Mouse (Mus musculus) MEL (cell line): ENCODE measurements around the gene Olfr1442. TPM values are rescaled to one million over a fixed set of nuclear protein-coding genes. Genes with fewer than 3 reads are reported as not detected.

Source experiments
- DNase-seq: peaks from one replicate; pipeline ENCODE4 v3.0.0; 2011; ENCODE audit warnings: low read depth, low spot score
- H3K27ac ChIP-seq: 2 replicates; pipeline ENCODE4 v1.5.1; 2012; ENCODE audit warnings: low read depth, mild to moderate bottlenecking, control low read depth, low read length, moderate library complexity; ENCODE audit not compliant: control insufficient read depth
- H3K27me3 ChIP-seq, 2 experiments: fragments of 150-350 bp in 1 of 2; sonication (generic) in 1 of 2; 2 replicates each; pipeline ENCODE4 v1.6.1; 2012; ENCODE audit warnings: low read length in 2 of 2, mild to moderate bottlenecking in 2 of 2, improper control_type of control experiment in 1 of 2, moderate library complexity in 1 of 2; ENCODE audit not compliant: insufficient read depth in 2 of 2, control insufficient read depth in 1 of 2
- H3K36me3 ChIP-seq, 2 experiments: 2 replicates each; pipeline ENCODE4 v1.6.1; 2012 to 2014; ENCODE audit warnings: low read length in 2 of 2, improper control_type of control experiment in 1 of 2, inconsistent platforms in 1 of 2, mild to moderate bottlenecking in 1 of 2; ENCODE audit not compliant: insufficient read depth in 2 of 2, control insufficient read depth in 1 of 2
- H3K4me1 ChIP-seq, 2 experiments: fragments of 150-350 bp in 1 of 2; sonication (generic) in 1 of 2; 2 replicates each; pipeline ENCODE4 v1.6.1; 2012; ENCODE audit warnings: low read length in 2 of 2, improper control_type of control experiment in 1 of 2, mild to moderate bottlenecking in 1 of 2; ENCODE audit not compliant: insufficient read depth in 2 of 2, control insufficient read depth in 1 of 2
- H3K4me3 ChIP-seq, 2 experiments: fragments of 150-350 bp in 1 of 2; sonication (generic) in 1 of 2; 2 replicates each; pipeline ENCODE4 v1.5.1; 2012; ENCODE audit warnings: low read depth in 2 of 2, low read length in 2 of 2, mild to moderate bottlenecking in 2 of 2, moderate library complexity in 2 of 2, control low read depth in 1 of 2, improper control_type of control experiment in 1 of 2; ENCODE audit not compliant: control insufficient read depth in 1 of 2, insufficient read depth in 1 of 2
- H3K79me2 ChIP-seq: 2 replicates; pipeline ENCODE4 v1.6.1; 2012; ENCODE audit warnings: mild to moderate bottlenecking, low read length, moderate library complexity; ENCODE audit not compliant: control insufficient read depth, poor library complexity, insufficient read depth
- H3K9ac ChIP-seq: 2 replicates; pipeline ENCODE4 v1.6.1; 2012; ENCODE audit warnings: low read depth, mild to moderate bottlenecking, control low read depth, low read length, moderate library complexity; ENCODE audit not compliant: control insufficient read depth, poor library complexity, severe bottlenecking
- H3K9me3 ChIP-seq: fragments of 150-350 bp; sonication (generic); replicated peaks from 2 replicates; pipeline ENCODE4 v1.6.1; 2012; ENCODE audit warnings: mild to moderate bottlenecking, low read length, improper control_type of control experiment, moderate library complexity; ENCODE audit not compliant: insufficient read depth
- CHD1 ChIP-seq: IDR thresholded peaks from 2 replicates; pipeline ENCODE4 v1.6.1; 2012; ENCODE audit warnings: low read depth, mild to moderate bottlenecking, inconsistent platforms, low read length, improper control_type of control experiment
- CHD2 ChIP-seq: IDR thresholded peaks from 2 replicates; pipeline ENCODE4 v1.6.1; 2011; ENCODE audit warnings: low read length, improper control_type of control experiment
- CTCF ChIP-seq, 3 experiments: IDR thresholded peaks in 2 of 3; conservative IDR thresholded peaks in 1 of 3; 2 replicates each; pipeline ENCODE4 v1.5.1; 2011 to 2012; ENCODE audit warnings: low read length in 3 of 3, low read depth in 2 of 3, mild to moderate bottlenecking in 2 of 3, improper control_type of control experiment in 1 of 3, inconsistent platforms in 1 of 3, mixed read lengths in 1 of 3, moderate library complexity in 1 of 3; ENCODE audit not compliant: control insufficient read depth in 1 of 3, insufficient read depth in 1 of 3, poor library complexity in 1 of 3, severe bottlenecking in 1 of 3
- E2F4 ChIP-seq: IDR thresholded peaks from 2 replicates; pipeline ENCODE4 v1.6.1; 2011; ENCODE audit warnings: low read depth, low read length, improper control_type of control experiment, borderline replicate concordance
- ELF1 ChIP-seq: IDR thresholded peaks from 2 replicates; pipeline ENCODE4 v1.6.1; 2014; ENCODE audit warnings: low read depth, mild to moderate bottlenecking, inconsistent platforms, low read length, improper control_type of control experiment, moderate library complexity
- ETS1 ChIP-seq: IDR thresholded peaks from 2 replicates; pipeline ENCODE4 v1.6.1; 2012; ENCODE audit warnings: low read depth, mild to moderate bottlenecking, inconsistent platforms, low read length, improper control_type of control experiment, moderate library complexity
- GABPA ChIP-seq: IDR thresholded peaks from 2 replicates; pipeline ENCODE4 v1.6.1; 2012; ENCODE audit warnings: low read depth, mild to moderate bottlenecking, inconsistent platforms, low read length, improper control_type of control experiment, moderate library complexity
- GATA1 ChIP-seq: IDR thresholded peaks from 2 replicates; pipeline ENCODE4 v1.6.1; 2011; ENCODE audit warnings: low read depth, low read length, improper control_type of control experiment
- HCFC1 ChIP-seq: IDR thresholded peaks from 2 replicates; pipeline ENCODE4 v1.6.1; 2012; ENCODE audit warnings: low read depth, mild to moderate bottlenecking, inconsistent platforms, low read length, improper control_type of control experiment, moderate library complexity
- MAFK ChIP-seq: IDR thresholded peaks from 2 replicates; pipeline ENCODE4 v1.6.1; 2011; ENCODE audit warnings: low read depth, mild to moderate bottlenecking, low read length, improper control_type of control experiment, borderline replicate concordance
- MAX ChIP-seq: IDR thresholded peaks from 2 replicates; pipeline ENCODE4 v1.6.1; 2011; ENCODE audit warnings: low read length, improper control_type of control experiment
- MYB ChIP-seq: IDR thresholded peaks from 2 replicates; pipeline ENCODE4 v1.6.1; 2011; ENCODE audit warnings: mild to moderate bottlenecking, low read depth, low read length, improper control_type of control experiment
- POLR2AphosphoS2 ChIP-seq: IDR thresholded peaks from 2 replicates; pipeline ENCODE4 v1.6.1; 2011; ENCODE audit warnings: low read length, improper control_type of control experiment
- RCOR1 ChIP-seq: IDR thresholded peaks from 2 replicates; pipeline ENCODE4 v1.6.1; 2012; ENCODE audit warnings: low read depth, mild to moderate bottlenecking, inconsistent platforms, low read length, improper control_type of control experiment
- UBTF ChIP-seq: IDR thresholded peaks from 2 replicates; pipeline ENCODE4 v1.6.1; 2012; ENCODE audit warnings: low read depth, mild to moderate bottlenecking, inconsistent platforms, low read length, improper control_type of control experiment, moderate library complexity, borderline replicate concordance; ENCODE audit not compliant: insufficient read depth
- USF2 ChIP-seq, 2 experiments: IDR thresholded peaks; 2 replicates each; pipeline ENCODE4 v1.6.1; 2011 to 2012; ENCODE audit warnings: improper control_type of control experiment in 2 of 2, low read length in 2 of 2, borderline replicate concordance in 1 of 2, inconsistent platforms in 1 of 2, low read depth in 1 of 2, mild to moderate bottlenecking in 1 of 2; ENCODE audit not compliant: insufficient read depth in 1 of 2
- ZC3H11A ChIP-seq: IDR thresholded peaks from 2 replicates; pipeline ENCODE4 v1.6.1; 2012; ENCODE audit warnings: low read depth, mild to moderate bottlenecking, inconsistent platforms, low read length, improper control_type of control experiment
- ZKSCAN1 ChIP-seq: IDR thresholded peaks from 2 replicates; pipeline ENCODE4 v1.6.1; 2012; ENCODE audit warnings: low read depth, mild to moderate bottlenecking, inconsistent platforms, low read length, improper control_type of control experiment, moderate library complexity
- ZNF384 ChIP-seq: IDR thresholded peaks from 2 replicates; pipeline ENCODE4 v1.6.1; 2012; ENCODE audit warnings: low read depth, mild to moderate bottlenecking, inconsistent platforms, low read length, improper control_type of control experiment
- polyA plus RNA-seq, 2 experiments: library from polyadenylated mRNA; stranded (reverse) in 1 of 2; unstranded in 1 of 2; fragments of >175 nt in 1 of 2; fragments of >200 nt in 1 of 2; gene quantifications; 2 replicates each; pipeline versions ENCODE4 v1.2.1 to v1.2.4; 2012; ENCODE audit warnings: low replicate concordance in 2 of 2, low read depth in 1 of 2; ENCODE audit not compliant: insufficient read length in 2 of 2, insufficient read depth in 1 of 2, missing spikeins in 1 of 2
- total RNA-seq: library from RNA; depleted of rRNA; stranded (reverse); fragments of 300-350 nt; gene quantifications from 2 replicates; pipeline ENCODE4 v1.2.3, GENCODE M21; 2012; rRNA removed

The Olfr1442 gene
- total RNA-seq: not detected in 2 replicates
- not detected for polyA plus RNA-seq

DNA sequence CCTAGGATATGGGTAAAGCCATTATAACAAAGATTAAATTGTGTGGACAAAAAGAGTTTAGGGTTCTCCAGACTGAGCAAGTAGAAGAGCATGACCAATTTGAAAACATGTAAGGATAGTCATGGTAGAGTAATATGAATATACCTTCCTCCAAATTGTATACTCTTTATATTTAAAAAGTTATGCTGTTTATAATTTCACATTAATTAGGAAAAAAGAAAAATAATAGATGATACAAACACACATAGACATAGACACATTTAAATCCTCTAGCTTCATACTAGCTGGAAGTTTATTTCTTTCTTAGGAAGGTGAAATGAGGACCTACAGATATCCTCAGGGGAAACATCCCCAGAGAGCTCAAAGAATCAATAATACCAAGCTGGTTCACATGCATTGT, at the start of gene Olfr1442:
TSS of gene Olfr1442 (plus strand) at position 301 of the 400 bp plus-strand sequence.
- DNase-seq: no peak
- Histone ChIP-seq H3K36me3 (no peaks in the 10 kb centered on the region), H3K79me2 (no peaks in the 10 kb centered on the region), H3K9ac (no peak within 1 kb of the TSS), H3K27me3 (peaks cover 0 to 2% of the 10 kb centered on the region in 2 experiments; a peak in 2 of 4 replicates), H3K4me3 (no peak within 1 kb of the TSS), H3K4me1 (no peaks in the 10 kb centered on the region), H3K9me3 (no peaks in the 10 kb centered on the region), H3K27ac (no peak within 1 kb of the TSS)
- no peak for TF ChIP-seq ZC3H11A
- no peak for TF ChIP-seq ZNF384
- TF ChIP-seq MYB: no peak
- TF ChIP-seq GATA1: no peak
- TF ChIP-seq POLR2AphosphoS2: no peak
- no peak for TF ChIP-seq ZKSCAN1

DNA sequence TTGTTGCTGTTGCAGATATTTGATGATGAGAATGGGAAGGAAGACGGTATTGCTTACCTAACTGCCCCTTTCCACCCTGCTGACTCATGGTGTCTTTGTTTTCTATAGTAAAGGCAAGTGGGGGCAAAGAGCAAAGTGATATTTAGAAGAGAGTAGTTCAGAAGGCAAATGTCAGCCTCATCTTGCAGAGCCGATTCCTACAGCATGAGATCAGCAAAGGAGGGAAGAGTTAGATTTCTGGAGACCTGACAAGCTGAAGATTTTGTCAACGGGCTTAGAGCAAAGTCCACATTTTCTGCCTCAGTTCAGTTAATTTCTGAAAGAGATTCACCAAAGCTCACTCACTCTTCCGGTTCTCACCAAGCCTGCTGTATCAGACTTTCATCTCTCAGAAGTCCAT, 37.1 kb upstream of the Olfr1442 start, which contains the start of gene Glyat:
TSS of gene Glyat (plus strand) at position 133 of the 400 bp plus-strand sequence.
- Histone ChIP-seq H3K4me3 (no peak within 1 kb of the TSS), H3K36me3 (no peaks in the 10 kb centered on the region), H3K79me2 (no peaks in the 10 kb centered on the region), H3K9ac (no peak within 1 kb of the TSS), H3K27me3 (no peaks in the 10 kb centered on the region; a peak in 2 of 4 replicates), H3K27ac (no peak within 1 kb of the TSS), H3K4me1 (no peaks in the 10 kb centered on the region), H3K9me3 (no peaks in the 10 kb centered on the region)
- DNase-seq: no peak
- TF ChIP-seq HCFC1 (no peak), USF2 (IDR thresholded peaks at IDR 0.05; ENCODE audit: borderline replicate concordance in 1 of 2, insufficient read depth in 1 of 2, low read depth in 1 of 2, low read length in 2 of 2) (no peak), E2F4 (no peak), CHD1 (no peak), CHD2 (no peak), RCOR1 (no peak), MAX (no peak), ZKSCAN1 (no peak), MAFK (no peak), GABPA (no peak), UBTF (no peak), CTCF (IDR thresholded peaks at IDR 0.05 in 2 of 3, conservative IDR thresholded peaks at IDR 0.05 in 1 of 3; ENCODE audit: control insufficient read depth in 1 of 3, insufficient read depth in 1 of 3, low read depth in 2 of 3, low read length in 3 of 3, poor library complexity in 1 of 3, severe bottlenecking in 1 of 3) (no peak), ELF1 (no peak), ETS1 (no peak)
